Mouse (Mus musculus): Measurements from ENCODE around the gene Ipmk.

GRCm38 (mm10) chr10:71427381-71427780 is 79.8 kb downstream of the Ipmk start:
- no peak for TF ChIP-seq CTCF (IDR thresholded peaks at IDR 0.05; ENCODE audit: low read depth)
- TF ChIP-seq EP300 (IDR thresholded peaks at IDR 0.05; ENCODE audit: low read depth), result no peak

Data from liver, embryonic 14.5 days (tissue).